Mouse (Mus musculus) neutrophil, adult 83 days (primary cell): Measurements from ENCODE around the gene Mbd4. TPM values are rescaled to one million over a fixed set of nuclear protein-coding genes. Genes with fewer than 3 reads are reported as not detected.

Source experiments
- total RNA-seq, 2 experiments: library from RNA; stranded (reverse); gene quantifications; one replicate each; pipeline ENCODE4 v1.2.4; 2023

Gene Mbd4
- total RNA-seq = 1 to 10 TPM; 8.2 to 8.7 TPM

DNA sequence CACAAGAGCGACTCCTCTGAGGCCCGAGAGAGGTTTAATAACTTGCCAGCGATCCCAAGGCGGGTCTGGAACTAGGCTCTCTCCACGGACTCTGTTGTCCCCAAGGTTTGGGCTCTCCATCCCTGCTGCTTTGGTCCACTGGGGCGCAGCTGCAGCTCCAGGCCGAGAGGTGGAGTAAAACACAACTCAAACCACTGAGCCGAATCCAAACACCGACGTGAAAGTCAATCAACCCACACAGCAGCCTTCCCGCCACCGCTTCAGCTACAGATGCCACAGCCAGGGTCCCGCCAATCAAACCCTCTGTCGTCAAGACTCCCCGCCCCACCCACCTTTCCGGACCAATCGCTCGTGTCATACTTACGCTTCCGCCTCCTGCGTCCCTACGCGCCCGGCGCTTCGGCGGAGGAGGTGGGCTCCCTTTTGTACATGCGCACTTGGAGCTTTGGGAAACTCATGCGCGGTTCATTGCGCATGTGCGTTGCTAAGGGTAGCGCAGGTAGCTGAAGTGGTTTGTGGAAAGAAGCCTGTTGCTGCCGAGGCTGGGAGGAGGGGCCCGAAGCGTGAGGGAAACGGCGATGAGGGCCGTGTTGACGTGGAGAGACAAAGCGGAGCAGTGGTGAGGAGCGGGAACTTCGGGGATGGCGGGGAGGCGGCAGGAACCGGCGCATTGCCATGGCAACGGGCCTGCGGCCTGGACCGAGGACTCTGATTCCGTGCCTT lies at the start of gene Mbd4, which contains the start of gene Ift122:
TSS of gene Mbd4 (minus strand) at position 281 of the 723 bp plus-strand sequence.
TSS of gene Ift122 (plus strand) at position 380 of the 723 bp plus-strand sequence.

DNA sequence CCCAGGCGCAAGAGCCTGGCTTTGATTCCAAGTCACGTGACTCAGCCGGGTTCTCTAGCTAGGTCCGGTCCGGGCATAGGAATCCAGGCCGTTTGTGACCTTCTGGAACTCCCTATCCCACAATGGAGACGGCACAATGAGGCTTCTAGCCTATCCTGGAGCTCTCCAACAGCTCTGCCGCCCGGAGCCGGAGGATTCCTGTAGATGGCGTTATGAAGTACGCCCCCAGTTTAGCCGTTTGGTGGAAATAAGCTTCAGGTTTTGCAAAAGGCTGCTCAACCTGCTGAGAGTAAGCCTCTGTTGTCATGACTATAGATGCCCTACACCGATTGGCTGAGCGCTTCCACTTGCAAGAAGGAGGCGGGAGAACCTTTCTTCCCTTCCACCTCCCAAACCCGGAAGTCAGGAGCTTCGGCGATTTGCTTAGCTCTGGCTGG lies 15.0 kb downstream of the Mbd4 start, which contains the start of gene Efcab12:
TSS of gene Efcab12 (minus strand) at position 252 of the 437 bp plus-strand sequence.

DNA sequence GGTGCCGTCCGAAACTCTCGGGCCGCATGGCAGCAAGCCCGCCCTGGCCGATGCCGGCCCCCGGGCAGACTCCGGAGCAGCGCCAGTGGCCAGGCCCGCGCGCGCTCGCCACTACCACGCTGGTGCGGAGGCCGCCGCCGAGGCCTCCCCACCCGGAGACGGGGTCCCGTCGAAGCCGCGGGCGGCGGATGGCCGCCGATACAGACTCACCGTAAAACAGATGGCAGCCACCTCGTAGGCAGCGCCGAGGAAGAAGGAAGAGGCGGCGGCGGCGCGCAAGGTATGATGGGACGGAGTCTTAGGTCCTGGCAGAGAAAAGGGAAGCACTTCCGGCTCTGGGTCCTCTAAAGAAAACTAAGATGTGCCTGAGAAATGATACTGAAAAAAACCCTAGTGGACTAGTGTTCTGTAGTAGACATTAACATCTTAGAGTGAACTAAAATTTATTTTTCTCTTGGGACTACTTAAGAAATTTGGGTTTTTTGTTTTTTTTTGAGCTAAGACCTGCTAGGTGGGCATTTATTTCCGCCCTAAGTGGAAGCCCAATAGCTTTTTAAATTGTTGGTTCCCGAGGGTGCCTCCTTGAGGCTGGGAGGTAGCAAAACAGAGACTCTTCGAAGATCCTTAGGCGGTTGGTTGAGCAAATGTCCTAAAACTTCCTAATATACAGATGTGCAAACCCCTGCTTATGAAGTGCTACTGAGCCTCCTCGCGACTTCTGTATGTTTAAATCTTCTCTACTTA lies 44.5 kb downstream of the Mbd4 start, which contains the start of gene Rpl32:
TSS of gene Rpl32 (minus strand) at position 260 of the 744 bp plus-strand sequence.

Other genes with a start within 250 kb of the Mbd4 start
- gene Raf1, start 176.7 kb downstream of the Mbd4 start, total RNA-seq = 100 to 1,000 TPM; 198 to 251 TPM
- gene Tmem40, start 91.0 kb downstream of the Mbd4 start, total RNA-seq = 10 to 100 TPM; 47.4 to 54.0 TPM
- under 1 TPM; 0.35 to 0.64 TPM for gene Cand2, start 78.8 kb downstream of the Mbd4 start, total RNA-seq
- gene Rpl32, start 44.6 kb downstream of the Mbd4 start, total RNA-seq = 1,000 to 10,000 TPM in 1 of 2 experiments, 100 to 1,000 TPM in 1; 966 to 1,110 TPM
- gene Efcab12, start 15.0 kb downstream of the Mbd4 start, total RNA-seq = under 1 TPM; 0.13 to 0.44 TPM
- 1 to 10 TPM; 1.5 to 2.0 TPM for gene Ift122, start 99 bp upstream of the Mbd4 start, total RNA-seq
- gene Rho, start 78.4 kb upstream of the Mbd4 start, total RNA-seq = not detected
- not detected for gene H1foo, start 91.6 kb upstream of the Mbd4 start, total RNA-seq
- 100 to 1,000 TPM; 119 to 135 TPM for gene Plxnd1, start 141.6 kb upstream of the Mbd4 start, total RNA-seq